8 mouse cellular contexts compared by ENCODE assay signal in the genomic region with DNA sequence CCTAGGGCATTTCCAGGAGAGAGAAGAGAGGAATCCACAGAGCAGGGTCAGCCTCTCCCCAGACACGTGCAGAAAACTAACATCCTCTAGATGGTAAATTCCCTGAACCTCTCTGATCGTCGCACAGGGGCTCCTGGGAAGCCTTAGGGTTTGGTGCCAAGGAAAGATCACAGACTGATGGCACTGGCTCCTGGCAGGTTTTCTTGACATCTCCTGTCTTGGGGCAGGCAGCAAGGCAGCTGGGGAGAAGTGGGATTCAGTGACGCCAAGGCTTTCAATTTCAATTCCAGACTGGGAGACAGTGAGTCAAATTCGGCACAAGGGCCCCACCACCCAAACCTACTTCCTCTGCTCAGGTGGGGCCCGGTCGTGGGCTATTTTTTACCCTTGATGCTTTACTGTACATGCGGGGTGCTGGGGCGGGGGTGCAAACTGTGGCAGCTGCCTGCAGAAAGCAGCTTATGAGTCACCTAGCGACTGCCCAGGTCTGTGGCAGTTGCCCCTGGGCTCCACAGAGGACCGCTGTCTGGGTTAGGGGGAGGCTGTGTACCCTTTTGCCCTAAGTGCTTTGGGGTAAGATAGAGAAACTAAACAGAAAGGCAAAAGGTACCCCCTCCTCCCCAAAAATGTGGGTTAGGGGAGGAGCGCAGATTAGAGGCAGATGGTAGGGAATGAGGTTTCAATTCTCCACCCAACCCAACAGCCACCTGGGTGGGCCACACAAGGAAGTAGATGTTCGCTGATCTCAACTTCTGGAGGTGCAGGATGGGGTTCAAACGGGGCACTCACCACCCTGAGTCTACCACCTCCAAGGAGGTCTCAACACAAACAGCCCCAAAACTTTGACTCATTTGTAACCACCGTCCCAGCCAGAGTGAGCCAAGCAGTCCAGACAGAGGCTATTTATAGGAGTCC. TPM values are rescaled to one million over a fixed set of nuclear protein-coding genes. Genes with fewer than 3 reads are reported as not detected.
DNase-seq lines count a peak whose midpoint lies in the region; ATAC-seq and TF ChIP-seq lines count a peak whose summit lies in the region.

No protein-coding gene starts in this region.

- peak overlapping the region; percentile 85 for H3K4me3 ChIP-seq in heart, embryonic 10.5 days
- H3K4me3 ChIP-seq in CH12.LX (replicated peaks in 1 of 3; ENCODE audit: low read depth in 2 of 3, low read length in 2 of 3, poor library complexity in 1 of 3) = peak overlapping the region; percentile 80 to 92 (median 91)
- H3K4me3 ChIP-seq in liver, embryonic 12.5 days = peak overlapping the region; percentile 55

- no peak; the same call in none of the 2 replicates for TF ChIP-seq RAD21 in CH12.LX (IDR thresholded peaks at IDR 0.05; ENCODE audit: low read depth, low read length)

- H3K9me3 ChIP-seq in heart, embryonic 10.5 days = no peaks in the 10 kb centered on the region
- no peaks in the 10 kb centered on the region for H3K9me3 ChIP-seq in CH12.LX (replicated peaks; ENCODE audit: low read length)
- no peaks in the 10 kb centered on the region for H3K9me3 ChIP-seq in liver, embryonic 12.5 days (replicated peaks)

- dilution Hi-C loops in CH12.LX (cut with MboI; ENCODE audit: extremely low pct_ligation_motif_present, extremely low pct_unique_long_range_greater_than_20kb, low sequenced_read_pairs) = no loop called here

- WGBS in heart, embryonic 10.5 days = 9% methylated on average over 15 of the region's 15 CpGs
- WGBS in liver, embryonic 12.5 days (ENCODE audit: insufficient replicate concordance) = 8% methylated on average over 15 of the region's 15 CpGs

- peaks cover 52% of the 10 kb centered on the region for H3K79me2 ChIP-seq in CH12.LX (replicated peaks; ENCODE audit: control insufficient read depth, extremely low read depth, insufficient read depth, poor library complexity, severe bottlenecking)

- H3K4me1 ChIP-seq in heart, embryonic 10.5 days = peaks cover 54% of the 10 kb centered on the region
- H3K4me1 ChIP-seq in CH12.LX (ENCODE audit: control insufficient read depth in 1 of 2, insufficient read depth in 2 of 2) = peaks cover 20 to 56% of the 10 kb centered on the region in 2 experiments
- H3K4me1 ChIP-seq in liver, embryonic 12.5 days = no peaks in the 10 kb centered on the region; the same call in 1 of the 2 replicates

- no peaks in the 10 kb centered on the region for H3K36me3 ChIP-seq in heart, embryonic 10.5 days
- peaks cover 0 to 12% of the 10 kb centered on the region in 2 experiments for H3K36me3 ChIP-seq in CH12.LX (replicated peaks in 1 of 2; ENCODE audit: control insufficient read depth in 1 of 2, insufficient read depth in 1 of 2, low read length in 1 of 2)
- no peaks in the 10 kb centered on the region for H3K36me3 ChIP-seq in liver, embryonic 12.5 days
- no peaks in the 10 kb centered on the region for H3K36me3 ChIP-seq in splenic B cell, adult 2 months (ENCODE audit: control insufficient read depth, insufficient read depth, low read length, poor library complexity, severe bottlenecking)

- ATAC-seq in liver, embryonic 12.5 days = no peak
- ATAC-seq in monocyte, adult 5-6 weeks (replicated peaks; ENCODE audit: insufficient number of reproducible peaks, low FRiP score, low TSS enrichment, poor library complexity, severe bottlenecking) = no peak

- peak overlapping the region; percentile 69 for H3K4me2 ChIP-seq in CH12.LX (ENCODE audit: insufficient read depth, low read depth, poor library complexity, severe bottlenecking)
- peak overlapping the region; percentile 66 for H3K4me2 ChIP-seq in liver, embryonic 12.5 days

- peak in 1 of 2 experiments; percentile 18; a peak in 1 of 4 replicates for TF ChIP-seq CTCF in CH12.LX (conservative IDR thresholded peaks at IDR 0.05 in 1 of 2, IDR thresholded peaks at IDR 0.05 in 1 of 2; ENCODE audit: low read depth in 2 of 2, low read length in 2 of 2)

- H3K27ac ChIP-seq in heart, embryonic 10.5 days = peak overlapping the region; percentile 95
- H3K27ac ChIP-seq in CH12.LX (ENCODE audit: insufficient read depth, low read depth) = peak overlapping the region; percentile 73
- no peak overlapping the region for H3K27ac ChIP-seq in liver, embryonic 12.5 days

- in situ Hi-C loops in CH12.LX (cut with MboI; ENCODE audit: low pct_ligation_motif_present, low pct_unique_long_range_greater_than_20kb, low sequenced_read_pairs) = loop anchor here (10.0 kb wide), 1 partner anchor 180 kb away; no protein-coding TSS in a partner anchor

- peak; percentile 89 for TF ChIP-seq EP300 in CH12.LX (IDR thresholded peaks at IDR 0.05; ENCODE audit: low read length)

- H3K9ac ChIP-seq in CH12.LX (ENCODE audit: insufficient read depth, low read depth) = peak overlapping the region; percentile 56
- H3K9ac ChIP-seq in liver, embryonic 12.5 days = 0 out of 2 replicates have a peak overlapping the region, but pooled peaks have one; percentile 40

- peaks cover 72% of the 10 kb centered on the region for H3K27me3 ChIP-seq in heart, embryonic 10.5 days (ENCODE audit: insufficient read depth, poor library complexity, severe bottlenecking)
- H3K27me3 ChIP-seq in CH12.LX (replicated peaks) = peaks cover 5% of the 10 kb centered on the region
- peaks cover 90% of the 10 kb centered on the region for H3K27me3 ChIP-seq in liver, embryonic 12.5 days (replicated peaks)
- 0 out of 2 replicates have a peak, but pooled peaks cover 3% of the 10 kb centered on the region for H3K27me3 ChIP-seq in splenic B cell, adult 2 months (ENCODE audit: control insufficient read depth, insufficient read depth, low read length, poor library complexity, severe bottlenecking)

- DNase-seq in heart, embryonic 10.5 days (ENCODE audit: low spot score) = no peak
- no peak for DNase-seq in heart, postnatal 4 days
- DNase-seq in CH12.LX (ENCODE audit: extremely low read depth) (peak; percentile 67), MN1 (ENCODE audit: low spot score) (no peak)
- DNase-seq in forelimb bud, embryonic 11.5 days (ENCODE audit: low read depth, low spot score) = peak; percentile 40
- DNase-seq in splenic B cell, adult 2 months (ENCODE audit: low read depth, low spot score) = peak; percentile 32

- peak; percentile 56; the same call in 1 of the 2 replicates for TF ChIP-seq POLR2A in CH12.LX (IDR thresholded peaks at IDR 0.05; ENCODE audit: low read depth, low read length)

TF ChIP-seq in CH12.LX, 34 proteins besides CTCF, POLR2A, EP300 and RAD21 (continues in another document):
- no peak for TF ChIP-seq POLR2AphosphoS2 (IDR thresholded peaks at IDR 0.05; ENCODE audit: low read depth, low read length)
- TF ChIP-seq SMC3 (IDR thresholded peaks at IDR 0.05; ENCODE audit: low read depth, low read length) = peak; percentile 34
- no peak; the same call in 1 of the 2 replicates for TF ChIP-seq JUND (conservative IDR thresholded peaks at IDR 0.05; ENCODE audit: low read depth, low read length)
- 0 out of 2 replicates have a peak, but pooled peaks have one; percentile 54 for TF ChIP-seq NELFE (IDR thresholded peaks at IDR 0.05; ENCODE audit: low read depth, low read length)
- 0 out of 2 replicates have a peak, but pooled peaks have one; percentile 57 for TF ChIP-seq TBP (conservative IDR thresholded peaks at IDR 0.05; ENCODE audit: low read depth, low read length)
- TF ChIP-seq UBTF (IDR thresholded peaks at IDR 0.05; ENCODE audit: low read depth, low read length) = no peak; the same call in 1 of the 2 replicates
- no peak for TF ChIP-seq ZNF384 (IDR thresholded peaks at IDR 0.05; ENCODE audit: low read depth, low read length)
- TF ChIP-seq HCFC1 (IDR thresholded peaks at IDR 0.05; ENCODE audit: low read depth, low read length) = no peak
- TF ChIP-seq MAZ (IDR thresholded peaks at IDR 0.05; ENCODE audit: low read depth, low read length) = peak; percentile 97
- TF ChIP-seq MAX (IDR thresholded peaks at IDR 0.05; ENCODE audit: low read length) = no peak
- peak; percentile 36 for TF ChIP-seq SIN3A (IDR thresholded peaks at IDR 0.05; ENCODE audit: low read length)
- TF ChIP-seq GABPA (IDR thresholded peaks at IDR 0.05; ENCODE audit: insufficient replicate concordance, low read depth, low read length) = no peak
- no peak for TF ChIP-seq ZC3H11A (IDR thresholded peaks at IDR 0.05; ENCODE audit: low read depth, low read length)
- TF ChIP-seq MAFK (IDR thresholded peaks at IDR 0.05; ENCODE audit: insufficient replicate concordance, low read length) = 0 out of 2 replicates have a peak, but pooled peaks have one; percentile 30
- no peak for TF ChIP-seq ZKSCAN1 (IDR thresholded peaks at IDR 0.05; ENCODE audit: borderline replicate concordance, low read depth, low read length)
- TF ChIP-seq TCF12 (IDR thresholded peaks at IDR 0.05; ENCODE audit: low read depth, low read length) = peak; percentile 94
- peak; percentile 96 for TF ChIP-seq MEF2A (IDR thresholded peaks at IDR 0.05; ENCODE audit: borderline replicate concordance, low read depth, low read length)
- TF ChIP-seq E2F4 (IDR thresholded peaks at IDR 0.05; ENCODE audit: insufficient replicate concordance, low read depth, low read length) = no peak
- no peak for TF ChIP-seq KAT2A (IDR thresholded peaks at IDR 0.05; ENCODE audit: insufficient replicate concordance, low read length)
- TF ChIP-seq ZMIZ1 (IDR thresholded peaks at IDR 0.05; ENCODE audit: low read depth, low read length) = no peak; the same call in 1 of the 2 replicates
- peak; percentile 84 for TF ChIP-seq BHLHE40 (IDR thresholded peaks at IDR 0.05; ENCODE audit: low read depth, low read length)
- TF ChIP-seq CHD1 (IDR thresholded peaks at IDR 0.05; ENCODE audit: low read depth, low read length) = peak; percentile 39; the same call in 1 of the 2 replicates
- TF ChIP-seq ETS1 (conservative IDR thresholded peaks at IDR 0.05; ENCODE audit: low read depth, low read length) = peak; percentile 93

RNA-seq across cellular contexts. Expression of gene Pmepa1, which starts 1.6 kb away (rescaled TPM):
- polyA plus RNA-seq in heart, embryonic 10.5 days (2016; fragmentation: Nextera tagmentation; extraction: Ambion mirVana) = 1.4 and 1.9 TPM in 2 replicates
- 10 to 100 TPM; 53.5 to 57.3 TPM for total RNA-seq in heart, postnatal 4 days (2021)
- total RNA-seq in CH12.LX (2012; rRNA removed) (9.8 and 9.9 TPM in 2 replicates), CH12.LX (2014; rRNA removed) (1.2 and 1.6 TPM in 2 replicates)
- polyA plus RNA-seq in CH12.LX (2012; ENCODE audit: insufficient read length, low read depth) = 11.0 and 11.8 TPM in 2 replicates
- polyA plus RNA-seq in liver, embryonic 12.5 days (2016; fragmentation: Nextera tagmentation; extraction: Ambion mirVana) = 0.24 and 0.37 TPM in 2 replicates
- total RNA-seq in monocyte, adult 5-6 weeks (2017) = 0.29 to 0.39 TPM in 2 of 3 replicates, not detected in the other

RNA-seq across cellular contexts. Expression of gene Zbp1, which starts 56.0 kb away (rescaled TPM):
- polyA plus RNA-seq in heart, embryonic 10.5 days (2016; fragmentation: Nextera tagmentation; extraction: Ambion mirVana) = not detected in 2 replicates
- under 1 TPM in 1 of 2 experiments, not detected in 1; 0.14 TPM for total RNA-seq in heart, postnatal 4 days (2021)
- 8.4 and 8.7 TPM in 2 replicates for total RNA-seq in CH12.LX (2012; rRNA removed)
- 7.3 and 9.8 TPM in 2 replicates for total RNA-seq in CH12.LX (2014; rRNA removed)
- 7.9 and 8.1 TPM in 2 replicates for polyA plus RNA-seq in CH12.LX (2012; ENCODE audit: insufficient read length, low read depth)
- 0.21 and 0.36 TPM in 2 replicates for polyA plus RNA-seq in liver, embryonic 12.5 days (2016; fragmentation: Nextera tagmentation; extraction: Ambion mirVana)
- total RNA-seq in monocyte, adult 5-6 weeks (2017) = 74.4 to 86.1 TPM (median 81.1 TPM) in 3 replicates

Comparison
In these comparisons a context has a peak if more than half of its experiments do, and no peak if none do; other contexts are left out.
1. DNase-seq: peak in CH12.LX (single experiment), forelimb bud, embryonic 11.5 days (single experiment) and splenic B cell, adult 2 months (single experiment); none in heart, embryonic 10.5 days (single experiment), heart, postnatal 4 days (single experiment) and MN1 (single experiment).
2. RNA of gene Pmepa1, which starts 1.6 kb away (total RNA-seq): 53.5 to 57.3 TPM in heart, postnatal 4 days; 1.2 to 9.9 TPM in CH12.LX and 0.29 to 0.39 TPM in monocyte, adult 5-6 weeks; every median in the first group is over 4 times any median in the second.
3. RNA of gene Zbp1, which starts 56.0 kb away (total RNA-seq): 74.4 to 86.1 TPM in monocyte, adult 5-6 weeks and 7.3 to 9.8 TPM in CH12.LX; 0.14 TPM in heart, postnatal 4 days; every median in the first group is over 4 times any median in the second.
4. Peak in every context shown above with its lines, with median percentiles within 50 percentile points of each other: H3K4me3 ChIP-seq.